Mouse (Mus musculus) spleen, adult 2 months (tissue): ENCODE data around the gene Tnfaip8l3. TPM values are rescaled to one million over a fixed set of nuclear protein-coding genes. Genes with fewer than 3 reads are reported as not detected.

Experiments used
- DNase-seq, 2 experiments: peaks; one replicate each; pipeline versions ENCODE4 v3.0.0 to v3.0.0-alpha.2; 2012 to 2021; ENCODE audit warnings: low spot score in 2 of 2, low read depth in 1 of 2
- H3K27ac ChIP-seq: fragments of 200-500 bp; 2 replicates; pipeline ENCODE4 v1.5.1; 2012; ENCODE audit warnings: low read length, inconsistent platforms; ENCODE audit not compliant: insufficient read depth
- H3K27me3 ChIP-seq: fragments of 200-500 bp; 2 replicates; pipeline ENCODE4 v1.6.1; 2012; ENCODE audit warnings: mild to moderate bottlenecking, moderate library complexity, low read length, inconsistent platforms; ENCODE audit not compliant: control insufficient read depth, insufficient read depth
- H3K36me3 ChIP-seq: fragments of 200-500 bp; 2 replicates; pipeline ENCODE4 v1.6.1; 2012; ENCODE audit warnings: mild to moderate bottlenecking, low read length, inconsistent platforms; ENCODE audit not compliant: control insufficient read depth, insufficient read depth
- H3K4me1 ChIP-seq: fragments of 200-500 bp; 2 replicates; pipeline ENCODE4 v1.6.1; 2011; ENCODE audit warnings: inconsistent platforms; ENCODE audit not compliant: control insufficient read depth, insufficient read depth, insufficient read length
- H3K4me3 ChIP-seq: fragments of 200-500 bp; 2 replicates; pipeline ENCODE4 v1.5.1; 2011; ENCODE audit warnings: mild to moderate bottlenecking, inconsistent platforms; ENCODE audit not compliant: insufficient read depth, insufficient read length; ENCODE audit errors: extremely low read depth
- CTCF ChIP-seq: fragments of 200-500 bp; IDR thresholded peaks from 2 replicates; pipeline ENCODE4 v1.5.1; 2011; ENCODE audit warnings: mild to moderate bottlenecking, inconsistent platforms; ENCODE audit not compliant: insufficient read depth, insufficient read length, insufficient replicate concordance; ENCODE audit errors: extremely low read depth
- POLR2A ChIP-seq: fragments of 200-500 bp; IDR thresholded peaks from 2 replicates; pipeline ENCODE4 v1.6.1; 2011; ENCODE audit warnings: low read depth, low read length, inconsistent platforms
- WGBS: fragments of 180-500 bp; shearing (Covaris S2); methylation state at CpG from one replicate; pipeline ENCODE4 v1.1.7; 2018; 5-methylcytosine and 5-hydroxymethylcytosine counted together
- polyA plus RNA-seq: library from polyadenylated mRNA; depleted of rRNA; stranded (reverse); fragments of >200 nt; gene quantifications from 2 replicates; pipeline ENCODE4 v1.2.3, GENCODE M21; 2012; rRNA removed

Tnfaip8l3 gene
- polyA plus RNA-seq, result 0.01 TPM in 1 of 2 replicates, not detected in the other

DNA sequence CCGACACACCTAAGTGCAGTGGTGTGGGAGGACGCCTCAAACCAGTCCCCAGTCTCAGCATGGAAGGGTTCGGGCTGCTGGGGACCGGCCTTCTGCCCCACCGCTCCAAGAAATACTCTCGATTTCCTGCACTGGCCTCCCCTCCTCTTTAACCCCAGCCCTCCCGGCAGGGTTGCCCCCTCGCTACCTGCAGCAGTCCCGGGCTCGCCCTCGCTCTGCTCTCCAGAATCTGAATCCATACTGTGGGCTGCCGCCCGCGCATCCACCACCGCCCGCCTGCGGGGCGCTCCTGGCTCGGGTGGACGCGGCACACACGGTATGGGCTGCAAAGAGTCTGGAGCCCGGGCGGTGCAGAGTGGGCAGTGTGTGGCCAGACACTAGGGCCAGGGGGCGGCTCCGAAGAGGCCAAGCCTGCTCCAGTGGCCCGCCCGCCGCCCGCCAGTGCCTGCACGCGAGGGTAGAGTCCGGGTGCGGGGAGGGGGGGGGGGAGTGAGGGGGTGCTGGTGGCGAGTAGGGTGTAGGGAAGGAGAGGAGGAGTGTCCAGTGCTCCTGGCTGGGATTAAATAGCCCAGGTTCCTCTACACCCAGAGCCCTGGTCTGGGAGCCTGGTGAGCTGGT is at the start of gene Tnfaip8l3:
Gene Tnfaip8l3 (minus strand): TSS at position 357 of the 618 bp plus-strand sequence.
- Histone ChIP-seq H3K27ac (no peak within 1 kb of the TSS), H3K4me3 (peak within 1 kb of the TSS; percentile 33; the same call in 1 of the 2 replicates), H3K4me1 (no peaks in the 10 kb centered on the region), H3K27me3 (peaks cover 2% of the 10 kb centered on the region; the same call in 1 of the 2 replicates), H3K36me3 (no peaks in the 10 kb centered on the region)
- TF ChIP-seq CTCF (no peak), POLR2A (no peak)
- DNase-seq, result no peak
- 2% methylated on average over 34 of the region's 35 CpGs for WGBS

DNA sequence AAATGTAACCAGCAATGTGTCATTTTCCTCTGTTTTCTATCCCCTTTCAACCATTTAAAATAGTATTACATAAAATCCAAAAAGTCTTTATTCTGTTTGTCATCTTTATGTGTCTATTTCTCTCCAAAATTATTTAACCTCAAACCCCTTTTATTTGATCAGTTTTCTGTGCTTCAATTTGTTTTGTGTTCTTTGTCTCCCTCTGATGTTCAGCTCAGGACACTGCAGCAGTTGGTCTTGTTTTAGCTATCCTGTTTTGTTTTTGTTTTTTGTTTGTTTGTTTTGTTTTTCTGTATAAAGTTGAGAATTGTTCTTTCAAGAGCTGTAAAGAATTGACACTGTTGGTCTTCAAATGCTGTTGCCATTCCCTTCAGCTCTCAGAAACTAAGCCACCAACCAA is 44.5 kb upstream of the Tnfaip8l3 start:
- Histone ChIP-seq H3K4me3 (no peak overlapping the region), H3K27ac (no peak overlapping the region), H3K27me3 (no peaks in the 10 kb centered on the region), H3K36me3 (no peaks in the 10 kb centered on the region), H3K4me1 (no peaks in the 10 kb centered on the region)
- DNase-seq, result no peak
- TF ChIP-seq CTCF (no peak), POLR2A (no peak)

DNA sequence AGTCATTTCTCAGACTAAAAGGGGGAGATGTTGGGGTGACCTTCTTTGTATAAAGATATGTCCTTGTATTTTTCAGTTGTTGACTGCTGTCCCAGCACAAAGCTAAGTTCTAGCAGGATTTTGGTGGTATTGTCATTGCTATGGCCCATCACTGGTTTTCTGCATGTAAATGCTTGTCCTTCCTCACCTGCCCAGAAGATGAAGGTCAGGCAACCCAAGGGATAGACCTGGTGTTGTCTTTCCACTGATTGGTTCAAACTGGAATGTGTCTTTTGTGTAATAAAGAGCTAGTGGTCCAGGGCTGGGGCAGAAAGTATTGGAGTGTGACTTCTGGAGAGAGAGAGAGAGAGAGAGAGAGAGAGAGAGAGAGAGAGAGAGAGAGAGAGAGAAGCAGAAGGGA is 30.4 kb upstream of the Tnfaip8l3 start:
- Histone ChIP-seq H3K4me1 (no peaks in the 10 kb centered on the region), H3K36me3 (no peaks in the 10 kb centered on the region), H3K27me3 (no peaks in the 10 kb centered on the region), H3K27ac (no peak overlapping the region), H3K4me3 (no peak overlapping the region)
- TF ChIP-seq CTCF, result no peak
- DNase-seq, result no peak

DNA sequence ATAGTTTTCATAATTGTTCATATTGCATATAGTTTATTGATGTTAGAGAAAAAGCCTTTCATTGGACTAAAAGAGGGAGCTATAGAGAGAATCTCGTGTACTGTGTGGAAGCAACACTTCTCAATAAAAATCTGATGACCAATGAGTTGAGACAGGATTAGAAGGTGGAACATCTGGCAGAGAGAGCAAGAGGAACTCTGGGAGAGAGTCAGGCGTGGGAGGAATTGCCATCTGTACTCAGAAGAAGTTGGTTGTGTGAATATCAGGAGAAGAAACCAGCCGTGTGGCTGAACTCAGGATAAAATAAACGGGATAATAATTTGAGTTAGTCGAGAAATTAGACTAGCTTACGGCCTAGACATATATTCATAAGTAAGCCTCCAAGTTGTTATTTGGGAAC is 28.9 kb upstream of the Tnfaip8l3 start:
- H3K4me3 ChIP-seq, result no peak overlapping the region
- no peak overlapping the region for H3K27ac ChIP-seq
- no peaks in the 10 kb centered on the region for H3K27me3 ChIP-seq
- DNase-seq, result no peak
- H3K4me1 ChIP-seq, result no peaks in the 10 kb centered on the region
- no peak for TF ChIP-seq POLR2A
- no peak for TF ChIP-seq CTCF
- WGBS, result 76% methylated on average over 6 of the region's 6 CpGs
- no peaks in the 10 kb centered on the region for H3K36me3 ChIP-seq

DNA sequence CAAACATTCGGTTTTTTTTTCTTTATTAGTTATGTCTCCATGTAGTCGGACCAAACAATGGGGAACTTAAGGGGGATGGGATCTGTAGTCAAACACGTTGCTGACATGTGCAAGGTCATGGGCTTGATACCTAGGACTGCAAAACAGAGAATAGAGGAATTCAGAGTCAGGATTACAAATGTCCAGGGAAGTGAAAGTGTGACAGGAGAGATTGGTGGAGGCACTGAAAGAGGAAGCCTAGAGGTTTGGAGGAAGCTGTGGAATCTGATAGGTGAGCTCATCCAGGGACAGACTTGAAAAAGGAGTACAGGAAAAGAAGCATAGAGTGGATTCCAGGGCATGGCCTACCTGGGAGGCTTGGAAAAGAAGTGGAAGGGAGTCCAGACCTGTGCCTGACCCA is 16.1 kb upstream of the Tnfaip8l3 start:
- WGBS, result 65% methylated on average over 3 of the region's 3 CpGs
- no peak for TF ChIP-seq CTCF
- TF ChIP-seq POLR2A, result no peak
- H3K27ac ChIP-seq, result no peak overlapping the region
- no peaks in the 10 kb centered on the region for H3K36me3 ChIP-seq
- DNase-seq, result no peak
- no peak overlapping the region for H3K4me3 ChIP-seq
- H3K27me3 ChIP-seq, result no peaks in the 10 kb centered on the region
- no peaks in the 10 kb centered on the region for H3K4me1 ChIP-seq

DNA sequence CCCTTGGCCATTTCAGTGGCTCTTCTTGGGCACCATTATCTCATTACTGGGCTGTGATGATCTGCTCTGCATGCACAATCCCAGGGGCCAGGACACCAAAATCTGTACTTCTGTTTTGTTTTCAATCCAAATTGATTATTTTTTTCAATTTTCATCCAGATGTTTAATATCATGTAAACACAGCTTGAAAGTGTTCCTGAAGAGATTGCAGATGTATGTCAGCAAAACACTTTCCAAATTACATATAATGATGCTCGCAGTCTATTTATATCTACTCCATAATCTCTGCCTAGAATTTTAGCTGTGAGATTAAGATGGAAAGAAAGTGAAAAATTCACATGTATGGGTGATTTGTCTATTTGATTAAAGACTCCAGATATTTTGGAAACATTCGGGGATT is 9.6 kb upstream of the Tnfaip8l3 start:
- no peak for DNase-seq
- no peaks in the 10 kb centered on the region for H3K36me3 ChIP-seq
- 72% methylated on average over 2 of the region's 2 CpGs for WGBS
- no peak overlapping the region for H3K27ac ChIP-seq
- no peak overlapping the region for H3K4me3 ChIP-seq
- H3K27me3 ChIP-seq, result no peaks in the 10 kb centered on the region
- TF ChIP-seq POLR2A (no peak), CTCF (no peak)
- H3K4me1 ChIP-seq, result no peaks in the 10 kb centered on the region

DNA sequence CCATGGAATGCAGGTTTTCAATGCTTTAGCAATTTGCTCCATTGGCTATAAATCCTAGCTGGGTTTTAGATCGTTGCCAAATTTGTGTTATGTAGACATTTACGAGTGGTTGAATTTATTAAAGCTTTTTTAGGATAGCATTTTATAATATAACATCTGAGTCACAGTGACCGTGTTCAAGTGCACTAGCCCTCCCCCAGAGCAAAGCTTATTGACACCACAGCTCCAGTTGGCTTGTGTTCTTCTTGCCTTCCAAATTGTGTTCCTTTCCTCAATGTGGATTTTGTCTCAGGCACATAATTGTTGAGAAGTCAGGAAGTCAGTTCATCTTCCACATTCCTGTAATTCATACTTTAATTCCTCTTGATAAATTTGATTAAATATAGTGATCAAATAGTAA is 6.7 kb upstream of the Tnfaip8l3 start:
- Histone ChIP-seq H3K4me3 (no peak overlapping the region), H3K27me3 (no peaks in the 10 kb centered on the region)
- WGBS, result 90% methylated on average over 3 of the region's 3 CpGs

DNA sequence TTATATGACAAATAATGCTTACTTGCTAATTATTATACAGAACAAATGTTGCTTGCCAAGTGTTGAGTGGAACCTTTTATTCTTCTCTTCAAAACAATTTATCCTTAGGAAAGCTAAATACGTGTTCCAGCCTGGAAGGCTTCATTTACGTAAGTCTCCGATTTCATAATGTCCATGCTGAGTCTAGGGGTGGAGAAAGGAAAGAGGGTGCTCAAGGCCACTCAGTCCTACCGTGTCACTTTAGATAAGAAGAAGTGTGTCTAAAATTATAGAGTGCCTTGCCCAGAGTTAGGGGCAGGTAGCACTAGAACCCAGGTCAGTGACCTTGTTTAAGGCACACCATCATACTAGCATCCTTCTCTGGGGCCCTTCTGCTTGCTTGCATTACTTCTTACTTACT is 5.5 kb upstream of the Tnfaip8l3 start:
- Histone ChIP-seq H3K36me3 (no peaks in the 10 kb centered on the region), H3K27ac (no peak overlapping the region), H3K4me1 (no peaks in the 10 kb centered on the region), H3K4me3 (no peak overlapping the region), H3K27me3 (no peaks in the 10 kb centered on the region)
- TF ChIP-seq CTCF (no peak), POLR2A (no peak)
- WGBS, result 86% methylated on average over 4 of the region's 4 CpGs
- DNase-seq, result no peak

More for the DNA sequence above, 6.7 kb upstream of the Tnfaip8l3 start:
- Histone ChIP-seq H3K36me3 (no peaks in the 10 kb centered on the region), H3K4me1 (no peaks in the 10 kb centered on the region), H3K27ac (no peak overlapping the region)
- DNase-seq, result no peak
- TF ChIP-seq CTCF (no peak), POLR2A (no peak)
